Mouse (Mus musculus) olfactory bulb, adult 2 months (tissue): Measurements from ENCODE around the gene Hrct1.

Experiments used
- CTCF ChIP-seq: fragments of 200-500 bp; IDR thresholded peaks from 2 replicates; pipeline ENCODE4 v1.5.1; 2012; ENCODE audit warnings: low read depth, mild to moderate bottlenecking, low read length, moderate library complexity; ENCODE audit not compliant: insufficient read depth
- POLR2A ChIP-seq: fragments of 200-500 bp; IDR thresholded peaks from 2 replicates; pipeline ENCODE4 v1.6.1; 2012; ENCODE audit warnings: mild to moderate bottlenecking, low read depth, low read length, moderate library complexity; ENCODE audit not compliant: insufficient read depth

DNA sequence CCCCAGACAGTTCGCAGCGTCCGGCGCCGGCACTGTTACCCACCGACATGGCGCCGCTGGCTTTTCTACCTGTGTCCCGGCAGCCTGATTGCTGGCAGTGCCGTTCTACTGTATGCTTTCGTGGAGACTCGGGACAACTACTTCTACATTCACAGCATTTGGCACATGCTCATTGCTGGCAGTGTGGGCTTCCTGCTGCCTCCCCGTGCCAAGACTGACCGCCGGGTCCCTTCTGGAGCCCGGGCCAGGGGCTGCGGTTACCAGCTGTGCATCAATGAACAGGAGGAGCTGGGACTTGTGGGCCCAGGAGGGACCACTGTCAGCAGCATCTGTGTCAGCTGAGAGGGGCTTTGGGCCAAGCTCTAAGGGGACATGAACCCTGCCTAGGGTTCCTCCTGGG is 37.0 kb upstream of the Hrct1 start:
- TF ChIP-seq CTCF: no peak
- TF ChIP-seq POLR2A: no peak
